9 mouse cellular contexts compared by ENCODE assay signal in genomic region chr16:11068666-11069065, GRCm38 (mm10). TPM values are rescaled to one million over a fixed set of nuclear protein-coding genes. Genes with fewer than 3 reads are reported as not detected.
DNase-seq lines count a peak whose midpoint lies in the region; ATAC-seq and TF ChIP-seq lines count a peak whose summit lies in the region.
"Had no signal": no experiment of that assay in that cellular context is flagged by ENCODE, and none has a peak within 500 bp of the region (broad histone marks: within the 10 kb centered on the region; RNA-seq: fewer than 3 reads in every experiment).

No protein-coding gene starts in this region.

- TF ChIP-seq CTCF in lung, postnatal 0 days (IDR thresholded peaks at IDR 0.05) = no peak
- no peak for TF ChIP-seq CTCF in hindbrain, postnatal 0 days (IDR thresholded peaks at IDR 0.05; ENCODE audit: low read depth)
- no peak for TF ChIP-seq CTCF in olfactory bulb, adult 2 months (IDR thresholded peaks at IDR 0.05; ENCODE audit: insufficient read depth, low read depth, low read length)

- no peak overlapping the region; the same call in 1 of the 2 replicates for H3K27ac ChIP-seq in heart, embryonic 10.5 days
- peak overlapping the region; percentile 47; the same call in 1 of the 2 replicates for H3K27ac ChIP-seq in lung, postnatal 0 days (ENCODE audit: low read length)
- no peak overlapping the region for H3K27ac ChIP-seq in hindbrain, postnatal 0 days
- no peak overlapping the region; the same call in 1 of the 2 replicates for H3K27ac ChIP-seq in olfactory bulb, adult 2 months (ENCODE audit: insufficient read depth, low read depth, low read length)
- H3K27ac ChIP-seq: liver, embryonic 14.5 days had no signal

- H3K9me3 ChIP-seq in heart, embryonic 10.5 days = no peaks in the 10 kb centered on the region
- H3K9me3 ChIP-seq in lung, postnatal 0 days (ENCODE audit: low read length) = no peaks in the 10 kb centered on the region
- no peaks in the 10 kb centered on the region for H3K9me3 ChIP-seq in hindbrain, postnatal 0 days (ENCODE audit: low read length)

- peaks cover 30% of the 10 kb centered on the region for H3K36me3 ChIP-seq in heart, embryonic 10.5 days
- peaks cover 16% of the 10 kb centered on the region; the same call in 1 of the 2 replicates for H3K36me3 ChIP-seq in lung, postnatal 0 days (ENCODE audit: insufficient read depth, low read length)
- peaks cover 9% of the 10 kb centered on the region; the same call in 1 of the 2 replicates for H3K36me3 ChIP-seq in hindbrain, postnatal 0 days (ENCODE audit: insufficient read depth, low read length)

- intact Hi-C loops in left cerebral cortex, postnatal 10 days (cut with DNase I) = no loop called here

- DNase-seq in heart, embryonic 10.5 days (ENCODE audit: low spot score) = no peak
- DNase-seq in heart, postnatal 4 days = no peak
- DNase-seq in lung, postnatal 0 days (ENCODE audit: low spot score) = no peak
- DNase-seq in lung, postnatal 4 days = no peak
- no peak for DNase-seq in hindbrain, postnatal 0 days (ENCODE audit: low spot score)
- DNase-seq in left cerebral cortex, postnatal 10 days (ENCODE audit: extremely low spot score in 1 of 2, low spot score in 2 of 2) = no peak
- DNase-seq in kidney, adult 18-20 months = no peak

- H3K4me1 ChIP-seq in heart, embryonic 10.5 days = peaks cover 52% of the 10 kb centered on the region
- peaks cover 32% of the 10 kb centered on the region for H3K4me1 ChIP-seq in lung, postnatal 0 days (ENCODE audit: insufficient read depth, low read depth, low read length)
- H3K4me1 ChIP-seq in hindbrain, postnatal 0 days (ENCODE audit: insufficient read depth, low read length) = peaks cover 52% of the 10 kb centered on the region
- peaks cover 50% of the 10 kb centered on the region for H3K4me1 ChIP-seq in olfactory bulb, adult 2 months (ENCODE audit: control insufficient read depth, insufficient read depth, low read length)

- 88% methylated on average over 3 of the region's 3 CpGs for WGBS in heart, embryonic 10.5 days
- WGBS in lung, postnatal 0 days = 88% methylated on average over 3 of the region's 3 CpGs
- WGBS in hindbrain, postnatal 0 days = 93% methylated on average over 3 of the region's 3 CpGs
- WGBS in olfactory bulb, adult 2 months = 87% methylated on average over 3 of the region's 3 CpGs

- no peak for TF ChIP-seq POLR2A in olfactory bulb, adult 2 months (IDR thresholded peaks at IDR 0.05; ENCODE audit: insufficient read depth, low read depth, low read length)

- no peaks in the 10 kb centered on the region for H3K27me3 ChIP-seq in heart, embryonic 10.5 days (ENCODE audit: insufficient read depth, poor library complexity, severe bottlenecking)
- H3K27me3 ChIP-seq in lung, postnatal 0 days (replicated peaks; ENCODE audit: insufficient read depth, low read length) = no peaks in the 10 kb centered on the region
- no peaks in the 10 kb centered on the region for H3K27me3 ChIP-seq in hindbrain, postnatal 0 days (ENCODE audit: insufficient read depth, low read length)

- TF ChIP-seq EP300 in lung, postnatal 0 days (IDR thresholded peaks at IDR 0.05) = no peak

- H3K4me2 ChIP-seq in lung, postnatal 0 days (replicated peaks; ENCODE audit: low read depth, low read length) = no peak overlapping the region
- H3K4me2 ChIP-seq in hindbrain, postnatal 0 days (ENCODE audit: low read depth, low read length) = peak overlapping the region; percentile 89; the same call in 1 of the 2 replicates

- 0 out of 2 replicates have a peak overlapping the region, but pooled peaks have one; percentile 3 for H3K4me3 ChIP-seq in heart, embryonic 10.5 days
- H3K4me3 ChIP-seq in lung, postnatal 0 days (ENCODE audit: low read depth, low read length) = no peak overlapping the region
- no peak overlapping the region for H3K4me3 ChIP-seq in hindbrain, postnatal 0 days (ENCODE audit: low read length)
- H3K4me3 ChIP-seq in olfactory bulb, adult 2 months (ENCODE audit: insufficient read depth, low read depth, low read length) = peak overlapping the region; percentile 46; the same call in 1 of the 2 replicates

- no peak overlapping the region for H3K9ac ChIP-seq in lung, postnatal 0 days (replicated peaks; ENCODE audit: low read depth)
- H3K9ac ChIP-seq in hindbrain, postnatal 0 days (replicated peaks; ENCODE audit: low read length) = no peak overlapping the region
- H3K9ac ChIP-seq: liver, embryonic 14.5 days had no signal

- ATAC-seq in lung, postnatal 0 days = no peak
- no peak for ATAC-seq in hindbrain, postnatal 0 days

RNA-seq across cellular contexts. Expression of gene Litaf, which starts 2.7 kb away (rescaled TPM):
- 60.8 and 68.7 TPM in 2 replicates for polyA plus RNA-seq in heart, embryonic 10.5 days (2016; fragmentation: Nextera tagmentation; extraction: Ambion mirVana)
- 10 to 100 TPM; 50.0 to 60.4 TPM for total RNA-seq in heart, postnatal 4 days (2021)
- polyA plus RNA-seq in lung, postnatal 0 days (2015; fragmentation: Nextera tagmentation; extraction: Ambion mirVana) = 106 and 118 TPM in 2 replicates
- 23.9 and 31.6 TPM in 2 replicates for total RNA-seq in hindbrain, postnatal 0 days (2014; rRNA removed)
- polyA plus RNA-seq in hindbrain, postnatal 0 days (2015; fragmentation: Nextera tagmentation; extraction: Ambion mirVana) = 28.2 and 31.1 TPM in 2 replicates
- not detected in 2 replicates for polyA plus RNA-seq in olfactory bulb, adult 2 months (2012; ENCODE audit: insufficient read depth, insufficient read length, low replicate concordance, missing spikeins)
- 10 to 100 TPM in 1 of 2 experiments, 1 to 10 TPM in 1; 9.6 to 10.9 TPM for total RNA-seq in left cerebral cortex, postnatal 10 days (2021)

RNA-seq across cellular contexts. Expression of gene Snn, which starts 7.9 kb away (rescaled TPM):
- 37.2 and 38.3 TPM in 2 replicates for polyA plus RNA-seq in heart, embryonic 10.5 days (2016; fragmentation: Nextera tagmentation; extraction: Ambion mirVana)
- total RNA-seq in heart, postnatal 4 days (2021) = 10 to 100 TPM; 52.5 to 56.6 TPM
- polyA plus RNA-seq in lung, postnatal 0 days (2015; fragmentation: Nextera tagmentation; extraction: Ambion mirVana) = 41.1 and 46.6 TPM in 2 replicates
- total RNA-seq in hindbrain, postnatal 0 days (2014; rRNA removed) = 241 and 273 TPM in 2 replicates
- polyA plus RNA-seq in hindbrain, postnatal 0 days (2015; fragmentation: Nextera tagmentation; extraction: Ambion mirVana) = 116 and 123 TPM in 2 replicates
- 106 TPM in 1 of 2 replicates, not detected in the other for polyA plus RNA-seq in olfactory bulb, adult 2 months (2012; ENCODE audit: insufficient read depth, insufficient read length, low replicate concordance, missing spikeins)
- total RNA-seq in left cerebral cortex, postnatal 10 days (2021) = 100 to 1,000 TPM; 217 to 219 TPM

Comparison
In these comparisons a context has a peak if more than half of its experiments do, and no peak if none do; other contexts are left out.
1. H3K4me3 ChIP-seq: peak in heart, embryonic 10.5 days (single experiment) and olfactory bulb, adult 2 months (single experiment); none in lung, postnatal 0 days (single experiment) and hindbrain, postnatal 0 days (single experiment).